13 mouse cellular contexts compared by ENCODE assay signal in genomic region chr8:77311762-77312161, GRCm38 (mm10).
A peak's percentile ranks its signal among the peaks of the same experiment; 100 is the strongest.
DNase-seq lines count a peak whose midpoint lies in the region; ATAC-seq and TF ChIP-seq lines count a peak whose summit lies in the region.
"Had no signal": no experiment of that assay in that cellular context is flagged by ENCODE, and none has a peak within 500 bp of the region (broad histone marks: within the 10 kb centered on the region; RNA-seq: fewer than 3 reads in every experiment).

No protein-coding gene starts in this region.

- no peaks in the 10 kb centered on the region for H3K79me2 ChIP-seq in heart, adult 2 months (replicated peaks; ENCODE audit: control insufficient read depth, insufficient read depth, low read length)

- H3K27ac ChIP-seq in heart, adult 2 months: no peak overlapping the region

- 79% methylated on average over 6 of the region's 6 CpGs for WGBS in heart, adult 2 months

- TF ChIP-seq POLR2A in heart, adult 2 months (IDR thresholded peaks at IDR 0.05; ENCODE audit: insufficient read depth, low read depth, low read length): no peak

- TF ChIP-seq CTCF in heart, adult 2 months (IDR thresholded peaks at IDR 0.05): peak; percentile 72

- peaks cover 8% of the 10 kb centered on the region for H3K36me3 ChIP-seq in heart, adult 2 months (ENCODE audit: control insufficient read depth, insufficient read depth, low read length)

- intact Hi-C loops in heart, adult 2 months (cut with DNase I): loop anchor here (5.0 kb wide), 2 partner anchors 79 to 159 kb away; no protein-coding TSS in a partner anchor

- peaks cover 8% of the 10 kb centered on the region for H3K4me1 ChIP-seq in heart, adult 2 months (ENCODE audit: control insufficient read depth, insufficient read depth, low read length)

- DNase-seq in heart, adult 2 months: no peak
- no peak for DNase-seq in heart, adult 11 months
- peak; percentile 36 for DNase-seq in layer of hippocampus, adult 9-10 months (ENCODE audit: low spot score)
- DNase-seq in layer of hippocampus, postnatal 36 days: no peak
- DNase-seq in 416B (ENCODE audit: low read depth): peak; percentile 9
- no peak for DNase-seq in cerebellum, postnatal 25 days
- DNase-seq: adrenal gland, postnatal 36 days; cerebellum, adult 2 months; left cerebral cortex, postnatal 4 days; right cerebral cortex, postnatal 4 days had no signal

- no peak overlapping the region for H3K9ac ChIP-seq in heart, adult 2 months (ENCODE audit: low read depth, low read length)

- TF ChIP-seq EP300 in heart, adult 2 months (IDR thresholded peaks at IDR 0.05; ENCODE audit: insufficient read depth, low read depth, low read length): no peak

- H3K4me3 ChIP-seq in heart, adult 2 months: no peak overlapping the region

- no peaks in the 10 kb centered on the region for H3K27me3 ChIP-seq in heart, adult 2 months (ENCODE audit: control insufficient read depth, insufficient read depth, low read length)
- H3K27me3 ChIP-seq: CH12.LX had no signal

- ATAC-seq in activated CD4-positive, CD25-positive, alpha-beta regulatory T cell, adult 4 months: peak; percentile 55
- no peak for ATAC-seq in megakaryocyte-erythroid progenitor cell, adult 5-6 weeks (replicated peaks; ENCODE audit: low FRiP score, low TSS enrichment, poor library complexity, severe bottlenecking)

Comparison
In these comparisons a context has a peak if more than half of its experiments do, and no peak if none do; other contexts are left out.
1. DNase-seq: peak in layer of hippocampus, adult 9-10 months (single experiment) and 416B (single experiment); none in heart, adult 2 months (0 of 2), heart, adult 11 months (single experiment), layer of hippocampus, postnatal 36 days (0 of 2) and cerebellum, postnatal 25 days (0 of 2).